Mouse (Mus musculus): ENCODE measurements around the gene Mical3.

- no peak for TF ChIP-seq CTCF (IDR thresholded peaks at IDR 0.05; ENCODE audit: borderline replicate concordance, extremely low read depth, insufficient read depth, insufficient read length)
- TF ChIP-seq POLR2A (IDR thresholded peaks at IDR 0.05; ENCODE audit: borderline replicate concordance, extremely low read depth, insufficient read depth, insufficient read length, poor library complexity, severe bottlenecking), result no peak
These were observed 31.8 kb upstream of the Mical3 start for GRCm38 (mm10) chr6:121162616-121163015.

Data from brain, embryonic 14.5 days (tissue).